Mouse (Mus musculus) adrenal gland, adult 10 weeks (tissue): Measurements from ENCODE around the gene Dlx6. TPM values are rescaled to one million over a fixed set of nuclear protein-coding genes. Genes with fewer than 3 reads are reported as not detected.

Source experiments
- polyA plus RNA-seq: library from polyadenylated mRNA; stranded (reverse); fragments of 350-450 nt; fragmentation: Illumina TruSeq; extraction: RNeasy Lipid Tissue Mini Kit (QIAGEN cat#74804); gene quantifications from one replicate; pipeline ENCODE4 v1.2.3, GENCODE M21; 2014; ENCODE audit warnings: low read depth, low replicate concordance

Gene Dlx6
- polyA plus RNA-seq: not detected

DNA sequence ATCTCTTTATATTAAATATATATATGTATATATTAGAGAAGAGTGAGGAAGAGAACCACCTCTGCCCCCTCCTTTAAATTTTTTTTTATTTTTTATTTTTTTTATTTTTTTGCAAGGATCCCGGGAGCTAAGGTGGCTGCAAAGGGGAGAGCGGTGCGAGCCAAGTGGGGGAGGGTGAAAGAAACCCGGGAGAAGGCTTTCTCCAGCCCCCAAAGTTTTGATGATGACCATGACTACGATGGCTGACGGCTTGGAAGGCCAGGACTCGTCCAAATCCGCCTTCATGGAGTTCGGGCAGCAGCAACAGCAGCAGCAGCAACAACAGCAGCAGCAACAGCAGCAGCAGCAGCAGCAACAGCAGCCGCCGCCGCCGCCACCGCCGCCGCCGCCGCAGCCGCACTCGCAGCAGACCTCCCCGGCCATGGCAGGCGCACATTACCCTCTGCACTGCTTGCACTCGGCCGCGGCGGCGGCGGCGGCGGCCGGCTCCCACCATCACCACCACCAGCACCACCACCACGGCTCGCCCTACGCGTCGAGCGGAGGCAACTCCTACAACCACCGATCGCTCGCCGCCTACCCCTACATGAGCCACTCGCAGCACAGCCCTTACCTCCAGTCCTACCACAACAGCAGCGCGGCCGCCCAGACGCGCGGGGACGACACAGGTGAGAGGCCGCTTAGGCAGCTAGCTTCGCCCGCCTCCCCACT is at the start of gene Dlx6:
Dlx6 (plus strand) TSS at position 175 of the 711 bp plus-strand sequence.

GRCm38 (mm10) chr6:6881638-6882190 is 18.6 kb downstream of the Dlx6 start, which contains the start of gene Dlx5:
Gene Dlx5 (minus strand): TSS chr6:6882085.

Other genes with a start within 250 kb of the Dlx6 start
- not detected for gene Dlx5, start 18.8 kb downstream of the Dlx6 start, polyA plus RNA-seq
- gene Sdhaf3, start 92.7 kb downstream of the Dlx6 start, polyA plus RNA-seq: 15.0 TPM